Mouse (Mus musculus) kidney, postnatal 4 days (tissue): ENCODE results near the gene Lmbr1l.
"Not testable (repeated sequence)": the region's sequence is repeated elsewhere in the genome, so short reads cannot be mapped to it uniquely, and the experiment has no call there.

Experiments used
- DNase-seq, 2 experiments: peaks; one replicate each; pipeline ENCODE4 v3.0.0; 2021; ENCODE audit warnings: mixed read lengths in 2 of 2

Lmbr1l gene

GRCm38 (mm10) chr15:98917538-98918498 is at the start of gene Lmbr1l:
TSS of gene Lmbr1l (minus strand) at chr15:98918231.
- DNase-seq = peak; percentile 99

- no peak for DNase-seq
Measured at GRCm38 (mm10) chr15:98959531-98959930, 41.5 kb upstream of the Lmbr1l start.

GRCm38 (mm10) chr15:98958901-98959420 is 40.9 kb upstream of the Lmbr1l start:
- no peak for DNase-seq

- no peak for DNase-seq
Measured at GRCm38 (mm10) chr15:98957475-98957874, 39.4 kb upstream of the Lmbr1l start.

- DNase-seq = no peak
Measured at GRCm38 (mm10) chr15:98956000-98956399, 38.0 kb upstream of the Lmbr1l start.

GRCm38 (mm10) chr15:98955324-98955723 is 37.3 kb upstream of the Lmbr1l start:
- DNase-seq = no peak

GRCm38 (mm10) chr15:98954425-98955253 is 36.6 kb upstream of the Lmbr1l start:
- DNase-seq = no peak

- peak; percentile 91 to 95 for DNase-seq
Measured at GRCm38 (mm10) chr15:98953401-98954356, 35.6 kb upstream of the Lmbr1l start, which contains the start of the genes Gm49450 and Tuba1a. TSS of gene Gm49450 (minus strand) at chr15:98953551. TSS of gene Tuba1a (minus strand) at chr15:98953703.

- peak; percentile 83 to 88 for DNase-seq
Measured at GRCm38 (mm10) chr15:98952751-98953400, 34.8 kb upstream of the Lmbr1l start.

GRCm38 (mm10) chr15:98952063-98952455 is 34.0 kb upstream of the Lmbr1l start:
- DNase-seq = no peak

GRCm38 (mm10) chr15:98951122-98952062 is 33.4 kb upstream of the Lmbr1l start:
- not testable (repeated sequence) for DNase-seq

- no peak for DNase-seq
Measured at GRCm38 (mm10) chr15:98949607-98949892, 31.5 kb upstream of the Lmbr1l start.

GRCm38 (mm10) chr15:98948857-98949606 is 31.0 kb upstream of the Lmbr1l start:
- no peak for DNase-seq

GRCm38 (mm10) chr15:98948382-98948781 is 30.4 kb upstream of the Lmbr1l start:
- DNase-seq = no peak

GRCm38 (mm10) chr15:98947884-98948283 is 29.9 kb upstream of the Lmbr1l start:
- DNase-seq = no peak

- DNase-seq = no peak
Measured at GRCm38 (mm10) chr15:98943133-98943532, 25.1 kb upstream of the Lmbr1l start.

- DNase-seq = no peak
Measured at GRCm38 (mm10) chr15:98942081-98942480, 24.1 kb upstream of the Lmbr1l start.

GRCm38 (mm10) chr15:98941539-98941938 is 23.5 kb upstream of the Lmbr1l start:
- DNase-seq = no peak

GRCm38 (mm10) chr15:98940816-98941215 is 22.8 kb upstream of the Lmbr1l start:
- DNase-seq = no peak
